Mouse (Mus musculus): ENCODE measurements at regions not wholly inside any gene's neighbourhood (a gene's known extent, or its start where the extent isn't known, plus 50 kb on each side); places are given as distances from the start of the nearest gene placed in this dataset.

GRCm38 (mm10) chr2:21908813-21909480, 318.4 kb upstream of the Myo3a start:
- DNase-seq (ENCODE audit: low read depth): no peak

GRCm38 (mm10) chr2:21909481-21909966, 317.8 kb upstream of the Myo3a start:
- DNase-seq (ENCODE audit: low read depth): peak; percentile 46

DNA sequence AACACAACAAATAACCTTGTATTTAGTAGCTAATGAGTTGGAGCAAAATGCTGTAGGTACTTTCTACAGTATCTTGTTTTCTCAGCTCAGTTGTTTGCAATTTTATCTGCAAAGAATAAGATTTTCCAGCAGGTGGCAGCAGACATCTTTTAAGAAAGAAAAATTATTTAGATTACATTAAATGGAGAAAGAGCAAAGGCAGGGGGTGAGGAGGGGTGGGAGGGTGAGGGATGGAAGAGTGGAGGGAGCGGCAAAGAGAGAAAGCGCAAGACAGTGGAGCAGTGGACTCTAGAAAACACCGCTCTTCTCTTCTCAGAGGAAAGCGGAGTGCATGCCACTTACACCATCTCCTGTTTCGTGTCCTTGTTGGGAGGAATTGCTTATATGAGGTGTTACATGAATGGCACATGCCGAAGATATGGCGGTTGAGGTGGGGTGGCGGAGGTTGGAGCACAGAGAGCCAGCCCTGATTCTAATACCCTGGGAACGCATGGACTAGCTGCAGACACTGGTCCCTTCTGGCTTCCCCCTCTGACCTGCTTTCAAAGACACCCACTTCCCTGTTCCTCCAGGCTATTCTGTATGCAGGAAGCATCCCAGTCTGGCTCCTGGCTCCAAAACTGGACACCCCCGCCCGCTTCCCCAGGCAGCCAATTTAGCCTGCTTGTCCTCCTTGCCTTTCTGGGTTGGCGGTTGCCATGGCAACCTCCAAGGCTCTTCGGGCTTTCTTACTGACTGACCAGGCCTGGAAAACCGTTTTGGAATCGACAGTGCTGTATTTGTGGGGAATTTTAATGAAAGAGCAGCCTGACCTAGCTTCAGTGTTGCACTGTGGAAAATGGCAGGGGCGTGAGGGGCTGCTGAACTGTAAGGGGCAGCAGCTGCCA, 309.3 kb upstream of the Myo3a start:
- no peak for DNase-seq (ENCODE audit: low read depth)

DNA sequence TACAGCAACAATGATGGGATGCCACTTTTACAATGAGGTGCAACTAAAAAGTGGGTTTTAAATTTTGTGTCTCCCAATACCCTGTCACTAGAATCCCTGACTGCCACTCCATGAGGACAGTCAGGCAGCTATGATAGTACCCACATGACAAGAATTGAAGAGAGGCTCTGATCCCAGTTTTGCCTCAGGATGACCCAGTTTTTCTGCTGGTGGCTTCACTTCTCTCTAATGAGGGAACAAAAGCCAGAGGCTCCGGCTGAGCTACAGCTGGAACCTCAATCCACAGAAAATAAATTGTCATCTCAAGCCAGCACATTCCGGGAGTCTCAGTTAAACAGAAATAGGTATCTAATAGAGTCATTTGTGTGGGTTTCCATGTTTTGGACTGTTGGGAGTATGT, 308.2 kb upstream of the Myo3a start:
- DNase-seq (ENCODE audit: low read depth): no peak

DNA sequence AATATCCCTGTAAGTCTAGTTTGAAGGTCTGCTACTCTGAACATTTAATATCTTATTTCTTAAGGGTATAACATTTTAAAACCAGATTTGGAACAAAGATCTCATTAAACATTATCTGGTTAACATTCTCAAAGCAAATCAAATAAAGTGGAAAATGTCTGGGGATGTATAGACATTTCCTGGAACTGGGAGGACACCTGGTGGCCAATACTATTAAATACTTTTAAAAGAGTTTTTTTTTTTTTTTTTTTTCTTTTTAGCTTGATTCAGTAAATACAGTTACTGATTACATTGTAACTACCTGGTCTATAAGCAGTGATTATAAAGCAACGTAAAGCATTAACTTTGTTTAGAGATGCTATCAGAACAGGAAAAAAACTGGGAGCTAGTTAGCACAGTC, 299.6 kb upstream of the Myo3a start:
- DNase-seq (ENCODE audit: low read depth): no peak

DNA sequence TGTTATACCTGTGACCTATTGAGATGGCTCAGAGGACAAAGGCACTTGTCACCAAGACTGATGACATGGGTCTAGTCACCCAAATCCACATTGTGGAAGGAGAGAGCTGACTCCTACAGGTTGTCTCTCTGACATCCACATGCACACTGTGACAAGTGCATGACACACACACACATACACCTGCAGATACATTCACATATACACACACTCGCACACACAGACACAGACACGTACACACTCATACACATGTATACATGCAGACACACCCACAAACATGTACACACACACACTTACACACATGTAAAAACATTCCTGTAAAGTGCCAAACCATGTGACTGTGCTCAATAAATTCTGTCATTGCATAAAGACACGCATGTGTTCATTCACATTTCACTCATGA, 287.3 kb upstream of the Myo3a start:
- DNase-seq (ENCODE audit: low read depth): no peak

- DNase-seq (ENCODE audit: low read depth): no peak
Observed at GRCm38 (mm10) chr2:21940797-21941487, 286.4 kb upstream of the Myo3a start.

- DNase-seq (ENCODE audit: low read depth): no peak
Observed at GRCm38 (mm10) chr2:21941488-21942000, 285.8 kb upstream of the Myo3a start.

DNA sequence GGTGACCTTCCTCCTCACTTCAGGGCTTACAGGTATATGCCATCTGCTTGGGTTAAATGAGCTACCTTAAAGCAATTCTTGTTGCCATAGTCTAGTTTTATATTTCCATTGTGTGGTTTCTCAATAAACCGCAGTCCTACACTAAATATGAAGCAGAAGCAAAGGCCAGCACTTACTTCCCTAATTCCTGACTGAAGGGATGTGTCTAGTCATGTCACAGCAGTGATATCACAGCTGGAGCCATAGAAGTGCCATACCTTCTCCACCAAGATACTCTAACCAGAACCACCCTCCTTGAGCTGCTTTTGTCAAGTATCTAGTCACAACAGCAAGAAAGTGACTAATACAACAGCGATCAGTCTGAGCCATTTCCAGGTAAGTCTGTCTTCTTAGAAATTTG, 283.6 kb upstream of the Myo3a start:
- no peak for DNase-seq (ENCODE audit: low read depth)

DNA sequence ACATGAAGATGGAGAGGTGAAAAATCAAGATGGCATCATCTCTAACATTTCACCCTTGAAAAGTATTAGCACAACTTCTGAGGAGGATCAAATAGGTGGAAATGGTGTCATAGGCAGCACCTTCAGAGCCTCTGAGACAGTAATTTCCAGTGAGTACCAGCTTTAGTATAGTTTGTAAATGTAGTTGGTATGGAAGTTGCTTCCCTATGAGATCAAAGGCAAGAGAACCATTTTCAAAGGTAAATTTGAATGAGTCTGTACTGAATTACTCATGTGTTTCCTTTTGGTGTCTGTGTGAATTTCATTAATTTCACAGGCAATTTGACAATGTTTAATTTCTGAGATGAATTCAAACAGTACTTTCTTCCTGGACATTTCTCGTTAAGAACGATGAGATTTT, 280.8 kb upstream of the Myo3a start:
- DNase-seq (ENCODE audit: low read depth): no peak

DNA sequence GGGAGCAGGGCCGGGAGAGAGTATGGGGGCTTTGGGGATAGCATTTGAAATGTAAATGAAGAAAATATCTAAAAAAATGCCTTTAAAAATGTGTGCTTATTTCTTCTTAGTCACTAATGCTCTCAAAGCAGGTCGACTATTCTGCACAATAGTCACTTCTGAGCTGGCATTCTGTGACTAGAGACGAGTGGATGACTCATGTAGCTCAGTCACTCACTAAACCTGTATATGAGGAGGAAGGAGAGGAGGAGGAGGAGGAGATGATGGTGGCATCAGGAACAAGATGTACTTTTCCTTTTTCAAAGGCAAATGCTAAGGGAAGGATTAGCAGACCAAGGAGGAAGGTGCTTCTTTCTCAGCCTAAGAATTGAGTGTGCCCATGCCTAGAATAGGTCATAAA, 276.0 kb upstream of the Myo3a start:
- DNase-seq (ENCODE audit: low read depth): no peak

DNA sequence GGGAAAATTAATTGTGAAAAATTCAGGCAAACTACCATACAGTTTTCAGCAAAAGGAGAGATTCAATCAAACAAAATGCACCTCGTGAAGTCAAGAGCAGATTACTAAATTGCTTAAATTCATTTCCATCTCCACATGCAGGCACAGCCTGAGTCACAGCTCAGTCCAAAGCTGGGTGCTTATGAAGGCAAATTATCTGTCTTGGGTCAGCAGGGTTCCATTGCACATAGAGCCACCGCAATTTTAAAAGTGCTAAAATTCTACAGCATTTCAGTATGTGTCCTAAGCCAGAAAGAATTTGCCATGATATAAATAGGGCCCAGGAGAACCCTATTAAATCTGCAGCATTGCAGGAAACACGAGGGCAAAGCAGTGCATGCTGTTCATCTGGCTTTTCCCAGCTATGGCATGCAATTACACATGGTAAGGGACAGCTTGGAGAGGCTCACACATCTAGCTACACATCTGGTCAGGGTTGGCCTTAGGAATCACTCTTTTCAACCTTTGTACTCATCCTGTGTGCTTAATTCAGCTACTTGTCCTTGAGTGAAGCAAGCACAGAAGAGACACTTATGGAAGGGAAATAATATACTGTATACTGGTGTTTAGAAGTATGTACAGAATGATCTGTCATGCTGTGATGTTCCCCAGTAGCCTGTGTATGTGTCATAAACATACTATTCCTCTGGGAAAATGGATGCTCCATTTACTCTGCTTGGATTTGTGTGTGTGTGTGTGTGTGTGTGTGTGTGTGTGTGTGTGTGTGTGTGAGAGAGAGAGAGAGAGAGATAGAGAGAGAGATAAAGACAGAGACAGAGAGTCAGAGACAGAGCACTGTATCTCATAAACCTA, 271.0 kb upstream of the Myo3a start:
- DNase-seq (ENCODE audit: low read depth): no peak

DNA sequence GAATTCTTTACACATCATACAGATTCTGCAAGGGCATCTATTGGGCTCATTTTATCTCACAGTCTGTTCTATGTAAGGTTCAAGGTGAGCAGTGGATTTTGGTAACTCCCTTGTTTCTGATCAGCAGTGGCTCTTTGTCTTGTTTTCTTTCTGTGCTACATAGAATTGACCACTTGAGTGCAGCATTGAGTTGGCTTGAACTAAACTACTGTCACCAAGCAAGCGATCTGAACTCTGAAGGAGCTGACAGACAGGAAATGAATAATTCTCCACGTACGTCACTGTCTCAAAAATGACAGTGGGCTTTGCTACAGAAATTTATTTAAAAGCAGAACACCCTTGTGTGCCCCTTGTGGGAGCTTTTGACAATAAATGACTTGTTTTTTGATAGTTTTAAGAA, 268.9 kb upstream of the Myo3a start:
- peak; percentile 74 for DNase-seq (ENCODE audit: low read depth)

DNA sequence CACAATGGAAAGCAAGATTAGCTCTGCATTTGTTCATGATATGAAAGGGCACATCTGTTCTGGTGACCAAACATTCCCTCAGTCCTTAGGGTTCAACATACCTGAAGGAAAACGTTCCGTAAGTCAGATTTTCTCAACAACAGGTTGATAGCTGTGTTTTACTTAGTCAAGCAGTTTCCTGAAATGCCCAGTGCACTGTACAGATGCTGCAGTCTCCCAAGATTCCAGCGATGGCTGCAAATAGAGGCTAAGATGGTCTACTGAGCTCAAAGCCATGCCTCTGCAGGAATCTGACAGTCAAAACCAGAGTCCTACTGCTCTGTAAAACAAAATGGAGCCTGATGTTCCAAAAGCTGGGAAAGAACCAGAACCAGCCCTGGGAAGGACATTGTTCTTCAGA, 268.5 kb upstream of the Myo3a start:
- no peak for DNase-seq (ENCODE audit: low read depth)

DNA sequence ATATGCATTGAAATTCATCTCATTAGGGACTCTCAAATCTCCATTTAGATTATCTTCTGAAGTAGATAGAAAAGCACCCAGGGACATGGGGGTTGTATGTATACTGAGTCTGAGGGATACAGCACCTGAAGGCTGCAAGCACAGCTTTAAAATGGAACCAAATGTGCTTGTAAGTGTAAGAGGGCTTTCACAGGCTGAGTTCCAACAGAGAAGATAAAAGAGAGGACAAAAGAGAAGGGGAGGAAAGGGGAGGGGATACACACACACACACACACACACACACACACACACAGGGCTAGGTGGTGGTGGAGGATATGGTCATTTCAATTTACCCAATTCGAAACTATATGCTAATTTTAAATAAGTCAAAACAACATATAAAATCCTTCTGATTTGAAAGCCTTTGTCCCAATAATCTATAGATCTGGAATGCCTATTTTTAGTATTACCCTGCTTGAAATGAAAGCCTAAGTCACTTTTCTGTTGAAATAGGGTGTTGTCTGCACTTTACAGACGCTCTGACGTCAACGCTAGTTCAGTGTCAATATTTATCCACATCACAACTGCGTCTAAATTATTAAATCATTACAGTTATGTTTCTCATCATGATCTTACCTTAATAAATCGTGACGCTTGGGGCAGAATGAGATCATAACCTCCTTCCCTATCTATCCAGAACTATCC, 263.8 kb upstream of the Myo3a start:
- no peak for DNase-seq (ENCODE audit: low read depth)

GRCm38 (mm10) chr2:21964027-21964605, 263.2 kb upstream of the Myo3a start:
- peak; percentile 50 for DNase-seq (ENCODE audit: low read depth)

DNA sequence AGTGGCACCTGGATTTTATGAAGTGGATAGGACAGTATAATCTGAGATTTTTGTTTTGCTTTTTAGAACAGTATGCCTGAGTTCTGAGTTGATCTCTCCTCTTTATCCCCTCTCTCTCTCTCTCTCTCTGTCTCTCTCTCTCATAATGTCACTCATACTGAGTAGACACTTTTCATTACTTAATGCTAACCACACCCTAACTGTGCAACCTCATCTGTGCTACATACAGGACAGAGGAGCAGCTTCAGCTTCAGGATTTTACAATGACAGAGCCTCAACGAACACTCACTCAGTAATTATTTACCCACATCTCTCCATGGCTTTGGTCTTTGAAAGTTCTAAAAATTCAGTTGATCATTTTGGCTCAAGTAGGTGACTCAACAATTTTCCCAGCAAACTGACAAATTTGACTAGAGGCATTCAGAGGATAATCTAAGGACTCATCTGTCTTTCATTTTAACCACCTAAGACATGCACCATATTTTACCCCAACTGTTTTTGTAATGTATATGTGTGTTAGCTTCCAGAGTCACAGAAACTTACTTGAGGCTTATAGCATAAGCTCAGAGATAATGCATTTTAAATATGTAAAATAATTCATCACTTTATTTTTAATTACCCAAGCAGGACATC, 256.4 kb upstream of the Myo3a start:
- no peak for DNase-seq (ENCODE audit: low read depth)

DNA sequence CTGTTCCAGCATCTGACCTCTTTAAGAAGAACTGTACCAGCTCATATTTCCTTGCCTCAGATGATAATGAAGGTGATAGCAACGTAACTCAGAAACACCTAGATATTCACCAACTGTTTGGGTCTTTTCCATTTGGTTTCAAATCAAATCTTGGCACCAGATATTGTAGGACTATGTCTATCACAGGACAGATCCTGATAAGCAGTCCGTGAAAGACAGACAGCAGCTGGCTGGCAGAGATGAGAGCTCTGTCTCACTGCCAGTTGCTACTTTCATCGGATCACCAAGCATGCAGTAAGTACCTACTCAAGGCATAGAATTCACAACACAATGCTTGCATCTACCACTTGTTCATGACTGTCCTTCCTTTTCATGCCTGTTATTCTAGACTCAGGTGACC, 252.7 kb upstream of the Myo3a start:
- no peak for DNase-seq (ENCODE audit: low read depth)

GRCm38 (mm10) chr2:21975547-21975946, 251.8 kb upstream of the Myo3a start:
- no peak for DNase-seq (ENCODE audit: low read depth)

DNA sequence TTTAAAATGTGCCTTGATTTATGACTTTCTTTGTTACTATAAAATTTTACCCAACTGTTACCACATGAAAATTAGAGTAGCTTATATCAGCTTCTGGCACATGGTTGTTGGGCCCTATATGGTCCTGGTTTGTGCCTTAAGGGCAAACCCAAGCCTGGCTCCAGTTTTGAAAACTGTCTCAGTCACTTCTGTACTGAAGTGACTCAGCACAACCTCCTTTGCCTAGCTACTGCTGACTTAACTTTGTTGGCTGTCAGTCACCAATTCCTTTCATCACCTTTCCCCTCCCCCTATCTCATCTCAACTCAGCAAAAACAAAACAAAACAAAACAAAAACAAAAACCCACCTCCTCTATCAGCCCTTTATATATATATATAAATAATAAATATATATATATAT, 251.0 kb upstream of the Myo3a start:
- DNase-seq (ENCODE audit: low read depth): no peak
